Mouse (Mus musculus) MEL (cell line): ENCODE data around the gene Swsap1.

Source experiments
- BHLHE40 ChIP-seq: IDR thresholded peaks from 2 replicates; pipeline ENCODE4 v1.6.1; 2012; ENCODE audit warnings: low read depth, mild to moderate bottlenecking, inconsistent platforms, low read length, improper control_type of control experiment, borderline replicate concordance
- CHD1 ChIP-seq: IDR thresholded peaks from 2 replicates; pipeline ENCODE4 v1.6.1; 2012; ENCODE audit warnings: low read depth, mild to moderate bottlenecking, inconsistent platforms, low read length, improper control_type of control experiment
- CTCF ChIP-seq, 3 experiments: IDR thresholded peaks in 2 of 3; conservative IDR thresholded peaks in 1 of 3; 2 replicates each; pipeline ENCODE4 v1.5.1; 2011 to 2012; ENCODE audit warnings: low read length in 3 of 3, low read depth in 2 of 3, mild to moderate bottlenecking in 2 of 3, improper control_type of control experiment in 1 of 3, inconsistent platforms in 1 of 3, mixed read lengths in 1 of 3, moderate library complexity in 1 of 3; ENCODE audit not compliant: control insufficient read depth in 1 of 3, insufficient read depth in 1 of 3, poor library complexity in 1 of 3, severe bottlenecking in 1 of 3
- EP300 ChIP-seq, 2 experiments: IDR thresholded peaks; 2 replicates each; pipeline ENCODE4 v1.6.1; 2011; ENCODE audit warnings: improper control_type of control experiment in 2 of 2, low read length in 2 of 2, low read depth in 1 of 2, mild to moderate bottlenecking in 1 of 2
- KAT2A ChIP-seq: conservative IDR thresholded peaks from 2 replicates; pipeline ENCODE4 v1.6.1; 2012; ENCODE audit warnings: low read depth, low read length, improper control_type of control experiment, inconsistent platforms
- MAX ChIP-seq: IDR thresholded peaks from 2 replicates; pipeline ENCODE4 v1.6.1; 2011; ENCODE audit warnings: low read length, improper control_type of control experiment
- MEF2A ChIP-seq: IDR thresholded peaks from 2 replicates; pipeline ENCODE4 v1.6.1; 2014; ENCODE audit warnings: low read depth, mild to moderate bottlenecking, inconsistent platforms, low read length, improper control_type of control experiment; ENCODE audit not compliant: poor library complexity, insufficient replicate concordance, severe bottlenecking; ENCODE audit errors: extremely low read depth
- MYC ChIP-seq: IDR thresholded peaks from 2 replicates; pipeline ENCODE4 v1.6.1; 2011; ENCODE audit warnings: low read depth, mild to moderate bottlenecking, low read length, improper control_type of control experiment, moderate library complexity
- POLR2A ChIP-seq, 2 experiments: IDR thresholded peaks; 2 replicates each; pipeline ENCODE4 v1.6.1; 2011 to 2012; ENCODE audit warnings: low read length in 2 of 2, mild to moderate bottlenecking in 2 of 2, control low read depth in 1 of 2, improper control_type of control experiment in 1 of 2, low read depth in 1 of 2, moderate library complexity in 1 of 2; ENCODE audit not compliant: control insufficient read depth in 1 of 2, insufficient read depth in 1 of 2, poor library complexity in 1 of 2
- POLR2AphosphoS2 ChIP-seq: IDR thresholded peaks from 2 replicates; pipeline ENCODE4 v1.6.1; 2011; ENCODE audit warnings: low read length, improper control_type of control experiment
- POLR2AphosphoS5 ChIP-seq: IDR thresholded peaks from 2 replicates; pipeline ENCODE4 v1.6.1; 2012; ENCODE audit warnings: low read depth, borderline replicate concordance, mild to moderate bottlenecking, inconsistent platforms, low read length, moderate library complexity, mixed read lengths
- RCOR1 ChIP-seq: IDR thresholded peaks from 2 replicates; pipeline ENCODE4 v1.6.1; 2012; ENCODE audit warnings: low read depth, mild to moderate bottlenecking, inconsistent platforms, low read length, improper control_type of control experiment
- USF1 ChIP-seq: IDR thresholded peaks from 2 replicates; pipeline ENCODE4 v1.6.1; 2014; ENCODE audit warnings: low read depth, mild to moderate bottlenecking, inconsistent platforms, low read length, improper control_type of control experiment, moderate library complexity

DNA sequence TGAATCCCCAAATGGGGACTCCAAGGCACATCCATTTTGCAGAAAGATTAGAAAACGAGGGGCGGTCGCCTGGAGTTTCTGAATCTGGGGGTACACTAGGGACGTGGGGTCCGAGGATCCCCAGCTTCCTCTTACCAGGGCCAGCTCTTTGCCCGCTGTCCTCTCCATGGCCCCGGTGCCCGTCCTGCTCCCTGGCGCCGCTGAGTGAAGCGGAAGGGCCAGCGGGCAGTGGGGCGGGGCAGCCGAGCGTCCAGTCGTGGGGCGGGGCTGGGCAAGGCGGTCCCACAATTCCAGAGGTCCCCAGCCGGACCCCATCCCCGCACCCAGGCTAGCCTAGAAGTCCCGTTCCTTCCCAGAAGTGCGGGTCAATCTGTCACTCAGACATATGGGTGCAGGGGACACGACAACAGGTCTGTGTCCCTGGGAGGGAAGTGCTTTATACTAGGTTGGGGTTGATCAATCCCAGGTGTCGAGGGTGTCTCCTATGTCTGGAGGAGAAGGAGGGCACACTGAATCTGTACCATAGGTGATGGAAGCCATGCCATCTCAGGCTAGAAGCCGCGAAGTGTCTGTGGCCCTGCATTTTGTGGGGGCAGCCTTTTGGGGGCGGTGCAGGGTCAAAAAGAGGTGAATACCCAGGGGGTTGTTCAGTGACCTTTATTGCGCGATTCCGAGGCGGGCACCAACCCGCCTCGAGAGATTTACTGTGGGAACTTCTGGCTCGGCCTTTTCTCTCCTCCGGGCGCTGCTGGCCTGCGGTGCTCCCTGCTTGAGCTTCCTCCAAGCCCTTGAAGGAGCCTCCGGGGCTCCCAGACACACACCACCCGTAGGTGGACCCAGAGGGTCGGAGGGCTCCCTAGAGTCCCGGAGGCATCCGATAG, 33.9 kb downstream of the Swsap1 start, which contains the start of gene Rgl3:
- TF ChIP-seq POLR2AphosphoS2 (no peak), CTCF (IDR thresholded peaks at IDR 0.05 in 2 of 3, conservative IDR thresholded peaks at IDR 0.05 in 1 of 3; ENCODE audit: control insufficient read depth in 1 of 3, insufficient read depth in 1 of 3, low read depth in 2 of 3, low read length in 3 of 3, poor library complexity in 1 of 3, severe bottlenecking in 1 of 3) (0 out of 6 replicates have a peak, but pooled peaks of 1 of the 3 experiments have one; percentile 4), KAT2A (no peak), BHLHE40 (no peak), MAX (no peak), EP300 (IDR thresholded peaks at IDR 0.05; ENCODE audit: low read depth in 1 of 2, low read length in 2 of 2) (no peak), CHD1 (no peak), RCOR1 (no peak), POLR2AphosphoS5 (no peak), POLR2A (IDR thresholded peaks at IDR 0.05; ENCODE audit: control insufficient read depth in 1 of 2, insufficient read depth in 1 of 2, low read depth in 1 of 2, low read length in 2 of 2, poor library complexity in 1 of 2) (no peak), MYC (no peak), USF1 (no peak), MEF2A (no peak)
